Mouse (Mus musculus): Measurements from ENCODE around the gene G0s2.

Gene G0s2

GRCm38 (mm10) chr1:193289076-193289475 is 16.1 kb upstream of the G0s2 start:
- DNase-seq (ENCODE audit: low read depth in 2 of 2, low spot score in 2 of 2): no peak

GRCm38 (mm10) chr1:193287578-193287977 is 14.6 kb upstream of the G0s2 start:
- DNase-seq (ENCODE audit: low read depth in 2 of 2, low spot score in 2 of 2): no peak

DNA sequence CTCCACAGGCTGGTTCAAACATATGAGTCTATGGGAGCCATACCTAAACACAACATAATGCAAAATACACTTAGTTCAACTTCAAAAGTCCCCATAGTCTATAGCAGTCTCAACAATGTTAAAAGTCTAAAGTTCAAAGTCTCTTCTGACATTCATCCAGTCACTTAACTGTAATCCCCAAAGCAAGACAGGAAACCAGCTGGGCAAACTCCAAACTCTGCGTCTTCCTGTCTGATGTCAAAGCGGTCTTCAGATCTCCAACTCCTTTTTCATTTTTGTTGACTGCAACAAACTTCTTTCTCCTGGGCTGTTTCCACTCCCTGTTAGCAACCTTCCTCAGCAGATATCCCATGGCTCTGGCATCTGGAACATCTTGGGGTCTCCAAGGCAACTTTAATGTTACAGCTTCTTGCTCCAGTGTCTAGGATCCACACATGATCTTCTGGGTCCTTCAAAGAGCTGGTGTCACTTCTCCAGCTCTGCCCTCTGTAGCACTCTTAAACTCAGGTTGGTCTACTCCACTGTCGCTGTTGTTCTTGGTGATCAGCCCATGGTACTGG is 12.8 kb upstream of the G0s2 start:
- DNase-seq (ENCODE audit: low read depth in 2 of 2, low spot score in 2 of 2): peak; percentile 17 to 37

DNA sequence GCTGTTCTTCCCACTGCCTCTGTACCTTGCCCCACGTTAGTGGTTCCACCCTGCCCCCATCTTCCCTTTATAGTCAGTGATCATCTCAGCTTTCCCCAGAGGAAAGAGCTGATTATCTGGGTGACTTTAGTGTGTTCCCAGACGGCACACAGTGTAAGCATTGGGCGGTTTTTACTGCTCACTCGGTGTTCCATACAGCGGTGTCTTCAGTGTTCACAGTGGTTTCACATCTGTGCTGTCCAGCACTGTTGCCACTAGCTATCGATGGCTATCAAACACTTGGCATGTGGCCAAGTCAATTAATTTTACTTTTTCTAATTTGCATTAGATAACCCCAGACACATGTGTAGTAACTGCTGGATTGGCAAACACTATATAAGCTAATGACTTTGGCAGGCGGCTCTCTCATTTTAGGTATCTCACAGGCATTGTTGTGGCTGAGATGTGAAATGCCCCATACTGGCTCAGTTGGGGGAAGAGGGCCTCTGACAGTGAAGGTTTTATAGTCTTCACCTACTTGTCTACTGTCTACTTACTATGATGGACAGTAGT is 11.3 kb upstream of the G0s2 start:
- no peak for DNase-seq (ENCODE audit: low read depth in 2 of 2, low spot score in 2 of 2)

GRCm38 (mm10) chr1:193281344-193281743 is 8.3 kb upstream of the G0s2 start:
- no peak for DNase-seq (ENCODE audit: low read depth in 2 of 2, low spot score in 2 of 2)

DNA sequence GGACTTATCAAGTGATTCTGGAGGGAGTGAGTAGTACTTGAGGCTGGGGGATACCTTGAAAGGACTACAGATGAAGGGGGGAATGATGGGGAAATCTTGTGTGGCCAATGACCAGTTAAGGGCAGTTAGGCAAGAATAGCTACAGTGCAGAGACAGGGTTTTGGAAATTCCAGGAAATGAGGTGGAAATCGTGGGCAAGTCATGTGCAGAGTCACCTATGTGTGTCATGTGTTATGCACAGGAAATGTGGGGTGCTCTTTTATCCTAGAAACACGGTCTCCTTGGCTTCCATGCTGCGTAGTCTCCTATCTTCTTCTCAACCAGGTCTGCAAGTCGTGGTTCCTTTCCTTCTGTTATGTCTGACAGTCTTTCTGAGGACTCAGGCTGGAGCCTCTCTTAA is 6.5 kb upstream of the G0s2 start:
- no peak for DNase-seq (ENCODE audit: low read depth in 2 of 2, low spot score in 2 of 2)

- DNase-seq (ENCODE audit: low read depth in 2 of 2, low spot score in 2 of 2): no peak
These were observed 5.5 kb upstream of the G0s2 start for GRCm38 (mm10) chr1:193278414-193279045.

GRCm38 (mm10) chr1:193274407-193275071 is 1.5 kb upstream of the G0s2 start:
- no peak for DNase-seq (ENCODE audit: low read depth in 2 of 2, low spot score in 2 of 2)

- DNase-seq (ENCODE audit: low read depth in 2 of 2, low spot score in 2 of 2): no peak
These were observed 691 bp downstream of the G0s2 start for GRCm38 (mm10) chr1:193272137-193272915.

GRCm38 (mm10) chr1:193270965-193271763 is 1.9 kb downstream of the G0s2 start:
- DNase-seq (ENCODE audit: low read depth in 2 of 2, low spot score in 2 of 2): no peak

GRCm38 (mm10) chr1:193265734-193266133 is 7.3 kb downstream of the G0s2 start:
- DNase-seq (ENCODE audit: low read depth in 2 of 2, low spot score in 2 of 2): no peak

DNA sequence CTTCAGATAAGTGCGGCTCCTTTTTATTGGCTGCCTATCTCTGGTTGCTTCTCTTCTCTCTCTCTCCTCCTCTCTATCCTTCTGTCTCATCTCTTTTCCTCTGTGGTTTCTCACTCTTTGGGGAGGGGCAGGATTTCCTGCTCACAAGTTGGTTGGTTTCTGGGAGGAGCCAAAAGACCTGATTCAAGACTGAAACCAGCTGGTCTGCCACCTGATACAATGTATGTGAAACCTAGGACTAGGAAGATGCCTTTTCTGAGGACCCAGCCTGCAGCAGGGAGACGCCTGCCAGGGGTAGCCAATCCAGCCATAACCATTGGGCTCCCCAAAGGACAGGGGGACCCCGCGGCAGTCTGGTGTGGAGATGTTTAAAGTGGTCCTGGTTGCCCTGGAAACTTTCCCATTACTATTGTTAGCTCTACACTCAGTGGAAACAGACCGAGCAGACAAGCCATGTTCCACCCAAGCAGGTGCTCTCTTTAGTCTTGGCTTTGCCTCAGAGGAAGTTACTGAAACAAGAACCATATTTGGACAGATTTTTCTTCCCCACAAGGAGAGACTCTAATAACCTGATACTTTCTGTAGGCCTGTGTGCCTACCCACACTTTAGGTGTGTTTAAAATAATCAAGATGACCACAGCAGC is 8.9 kb downstream of the G0s2 start, which contains the start of gene Hsd11b1:
Gene Hsd11b1 (minus strand): TSS at position 121 of the 644 bp plus-strand sequence.
- DNase-seq (ENCODE audit: low read depth in 2 of 2, low spot score in 2 of 2): peak; percentile 65 to 76

DNA sequence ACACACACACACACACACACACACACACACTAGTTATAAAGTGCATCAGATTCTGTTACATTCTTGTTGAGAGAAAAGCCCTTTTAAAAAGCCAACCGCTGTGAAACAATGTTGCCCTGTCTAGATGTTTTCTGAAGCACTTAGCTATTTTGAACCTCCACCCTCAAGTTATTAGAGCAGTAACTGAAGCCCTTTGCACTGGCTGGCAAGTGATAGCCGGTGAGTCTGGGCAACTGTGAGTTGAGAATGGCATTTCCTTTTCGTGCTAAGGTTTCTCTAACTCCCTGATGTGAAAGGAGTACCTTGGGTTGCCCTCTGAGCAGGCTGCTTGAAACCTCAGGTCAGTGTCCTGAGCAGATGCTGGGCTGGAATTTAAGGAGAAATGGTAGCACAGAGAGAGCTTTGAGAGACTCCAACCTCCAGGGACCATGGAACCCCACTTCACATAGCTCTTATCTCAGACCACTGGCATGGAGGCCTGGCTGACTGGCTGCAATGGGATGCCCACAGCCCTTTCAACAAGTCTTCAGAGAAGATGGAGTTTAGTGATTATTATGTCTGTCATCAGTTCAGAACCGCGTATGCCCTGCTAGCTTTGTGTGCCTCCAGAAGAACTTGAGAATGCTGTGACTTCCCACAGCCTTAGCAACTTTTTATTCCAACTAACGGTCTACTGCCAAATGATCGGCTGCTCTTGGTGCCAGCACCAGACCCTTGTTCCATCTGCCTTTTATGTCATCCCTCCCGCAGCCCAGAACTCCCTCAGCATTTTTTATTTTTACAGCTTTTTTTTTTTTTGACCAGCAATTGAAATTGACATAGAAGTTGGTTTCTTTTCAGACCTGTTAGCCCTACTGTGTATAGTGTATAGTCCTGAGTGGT is 9.8 kb downstream of the G0s2 start:
- no peak for DNase-seq (ENCODE audit: low read depth in 2 of 2, low spot score in 2 of 2)

- no peak for DNase-seq (ENCODE audit: low read depth in 2 of 2, low spot score in 2 of 2)
These were observed 11.0 kb downstream of the G0s2 start for GRCm38 (mm10) chr1:193261897-193262548.

DNA sequence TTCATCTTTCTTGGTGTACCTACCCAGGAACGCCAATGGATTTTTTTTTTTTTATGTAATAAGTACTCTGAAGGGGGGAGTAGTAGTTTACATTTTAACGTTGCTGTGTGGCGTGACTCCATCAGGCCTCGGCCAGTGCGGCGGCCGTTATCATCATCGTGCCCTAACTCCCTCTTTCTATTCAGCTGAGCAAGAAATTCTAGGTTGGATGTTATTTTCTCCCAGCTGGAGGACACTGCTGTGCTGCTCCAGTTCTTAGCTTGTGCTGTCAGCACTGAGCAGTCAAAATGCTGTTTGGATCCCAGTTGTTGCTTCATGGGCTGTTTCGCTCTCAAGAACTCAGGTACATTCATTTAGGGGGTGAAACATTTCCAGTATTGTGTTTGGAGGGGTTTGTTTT is 13.5 kb downstream of the G0s2 start:
- DNase-seq (ENCODE audit: low read depth in 2 of 2, low spot score in 2 of 2): no peak

- DNase-seq (ENCODE audit: low read depth in 2 of 2, low spot score in 2 of 2): no peak
These were observed 16.4 kb downstream of the G0s2 start for GRCm38 (mm10) chr1:193256621-193257098.

GRCm38 (mm10) chr1:193256289-193256577 is 16.8 kb downstream of the G0s2 start:
- DNase-seq (ENCODE audit: low read depth in 2 of 2, low spot score in 2 of 2): no peak

DNA sequence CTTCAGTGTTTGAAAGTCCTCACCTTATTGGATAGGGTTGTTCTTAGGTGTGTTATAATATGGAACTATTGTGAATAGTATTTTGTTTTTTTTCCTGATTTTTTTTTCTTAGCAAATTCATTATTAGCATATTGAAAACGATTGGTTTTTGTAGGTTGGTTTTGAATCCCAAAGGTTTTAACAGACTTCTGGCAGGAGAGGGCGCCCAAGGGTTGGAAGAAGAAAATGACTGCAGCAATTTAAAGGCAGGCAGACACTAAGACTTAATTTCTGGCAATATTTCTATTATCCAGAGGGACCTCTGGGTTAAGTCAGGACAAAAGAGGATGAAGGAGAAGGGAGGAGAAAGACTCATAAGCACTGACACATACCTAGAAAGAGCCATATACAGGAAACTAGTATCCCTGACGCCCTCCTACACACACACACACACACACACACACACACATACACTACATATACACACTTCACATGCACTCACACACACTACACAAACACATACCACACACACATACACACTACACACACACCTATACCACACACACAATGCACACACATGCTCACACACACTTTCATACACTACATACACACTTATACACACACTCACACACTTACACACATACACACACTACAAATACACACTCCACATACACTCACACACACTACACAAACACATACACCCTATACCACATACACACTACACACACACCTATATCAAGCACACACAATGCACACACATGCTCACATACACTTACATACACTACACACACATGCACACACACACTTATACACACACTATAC is 17.3 kb downstream of the G0s2 start:
- peak; percentile 48 to 66 for DNase-seq (ENCODE audit: low read depth in 2 of 2, low spot score in 2 of 2)
